Mouse (Mus musculus): Measurements from ENCODE around the gene Ankrd44.

DNA sequence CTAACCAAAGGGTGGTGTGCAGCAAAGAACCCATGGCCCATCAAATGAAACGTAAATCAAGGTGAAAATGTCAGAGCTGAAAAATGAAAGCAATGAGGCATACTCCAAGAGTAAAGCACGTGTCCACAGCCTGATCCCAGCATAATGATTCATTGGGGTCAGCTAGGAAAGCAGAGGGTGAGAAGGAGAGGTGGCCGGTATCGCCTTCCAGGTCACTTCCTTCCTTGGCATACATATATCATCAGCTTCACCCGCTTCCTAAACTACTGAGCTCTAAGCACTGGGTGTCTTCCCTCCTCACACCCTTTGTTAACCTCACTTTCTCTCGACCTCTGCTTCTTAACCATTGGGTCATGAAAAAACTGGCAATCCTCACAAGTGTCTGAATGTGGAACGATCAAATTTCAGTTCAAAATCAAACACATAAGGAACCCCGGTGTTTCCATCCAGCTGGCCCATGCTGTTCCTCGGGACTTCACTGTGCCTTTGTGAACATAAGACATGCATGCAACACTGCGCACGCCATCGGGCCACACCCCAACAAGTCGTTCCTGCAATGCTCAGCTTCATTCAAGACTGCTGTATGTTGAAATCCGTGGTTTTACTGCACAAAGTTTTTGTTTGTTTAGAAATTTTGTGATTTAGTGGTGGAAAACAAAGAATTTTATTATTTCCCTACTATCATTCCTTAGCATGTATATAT is 101.9 kb downstream of the Ankrd44 start:
- TF ChIP-seq MAFK (IDR thresholded peaks at IDR 0.05; ENCODE audit: insufficient read depth, low read depth, low read length) = no peak
- TF ChIP-seq ZNF384 (IDR thresholded peaks at IDR 0.05; ENCODE audit: low read depth, low read length) = no peak
- TF ChIP-seq ZC3H11A (IDR thresholded peaks at IDR 0.05; ENCODE audit: borderline replicate concordance, low read depth, low read length) = no peak
- no peak for TF ChIP-seq HCFC1 (IDR thresholded peaks at IDR 0.05; ENCODE audit: borderline replicate concordance, insufficient read depth, low read length)

Measured in ES-E14 (cell line).